Mouse (Mus musculus) embryonic fibroblast, embryonic 13.5 days (primary cell): ENCODE measurements around the gene Mypop.
A peak's percentile ranks its signal among the peaks of the same experiment; 100 is the strongest.

ENCODE experiments used
- CTCF ChIP-seq: IDR thresholded peaks from 2 replicates; pipeline ENCODE4 v1.5.1; 2011; ENCODE audit warnings: mild to moderate bottlenecking, control low read depth, low read length, moderate library complexity, borderline replicate concordance; ENCODE audit not compliant: insufficient read depth
- POLR2A ChIP-seq: IDR thresholded peaks from 2 replicates; pipeline ENCODE4 v1.6.1; 2011; ENCODE audit warnings: low read depth, mild to moderate bottlenecking, control low read depth, low read length, moderate library complexity

GRCm38 (mm10) chr7:18992294-18992675 lies 1.2 kb downstream of the Mypop start:
- TF ChIP-seq CTCF (no peak), POLR2A (peak; percentile 37; the same call in 1 of the 2 replicates)
